12 mouse cellular contexts compared by ENCODE assay signal in genomic region chr1:156090042-156090441, GRCm38 (mm10). TPM values are rescaled to one million over a fixed set of nuclear protein-coding genes. Genes with fewer than 3 reads are reported as not detected.
DNase-seq lines count a peak whose midpoint lies in the region; ATAC-seq and TF ChIP-seq lines count a peak whose summit lies in the region.
"Had no signal": no experiment of that assay in that cellular context is flagged by ENCODE, and none has a peak within 500 bp of the region (broad histone marks: within the 10 kb centered on the region; RNA-seq: fewer than 3 reads in every experiment).

No protein-coding gene starts in this region.

- no peaks in the 10 kb centered on the region for H3K9me3 ChIP-seq in kidney, embryonic 14.5 days (ENCODE audit: control insufficient read depth, low read length)
- no peaks in the 10 kb centered on the region for H3K9me3 ChIP-seq in CH12.LX (replicated peaks; ENCODE audit: low read length)
- no peaks in the 10 kb centered on the region for H3K9me3 ChIP-seq in embryonic facial prominence, embryonic 14.5 days (ENCODE audit: control insufficient read depth, low read length)
- no peaks in the 10 kb centered on the region for H3K9me3 ChIP-seq in hindbrain, embryonic 16.5 days (ENCODE audit: control insufficient read depth, low read length)
- H3K9me3 ChIP-seq: kidney, embryonic 15.5 days had no signal

- DNase-seq in kidney, adult 8-10 months: no peak
- no peak for DNase-seq in CH12.LX (ENCODE audit: extremely low read depth)
- DNase-seq in embryonic facial prominence, embryonic 14.5 days (ENCODE audit: low spot score): peak; percentile 16
- no peak for DNase-seq in left cerebral cortex, postnatal 14 days (ENCODE audit: low spot score in 2 of 2)
- DNase-seq in right cerebral cortex, postnatal 14 days: no peak
- DNase-seq: adrenal gland, postnatal 10 days; lung, postnatal 10 days had no signal

- TF ChIP-seq CTCF in CH12.LX (conservative IDR thresholded peaks at IDR 0.05 in 1 of 2, IDR thresholded peaks at IDR 0.05 in 1 of 2; ENCODE audit: low read depth in 2 of 2, low read length in 2 of 2): no peak

- no peaks in the 10 kb centered on the region; the same call in 1 of the 2 replicates for H3K27me3 ChIP-seq in kidney, embryonic 14.5 days (ENCODE audit: control insufficient read depth, insufficient read depth, low read length)
- H3K27me3 ChIP-seq in CH12.LX (replicated peaks): no peaks in the 10 kb centered on the region
- H3K27me3 ChIP-seq in embryonic facial prominence, embryonic 14.5 days (replicated peaks; ENCODE audit: control insufficient read depth, insufficient read depth, low read length): no peaks in the 10 kb centered on the region
- H3K27me3 ChIP-seq in hindbrain, embryonic 16.5 days (replicated peaks; ENCODE audit: control insufficient read depth, insufficient read depth, low read length): no peaks in the 10 kb centered on the region

- dilution Hi-C loops in CH12.LX (cut with MboI; ENCODE audit: extremely low pct_ligation_motif_present, extremely low pct_unique_long_range_greater_than_20kb, low sequenced_read_pairs): no loop called here

- intact Hi-C loops in left cerebral cortex, postnatal 14 days (cut with DNase I): no loop called here

- no peak overlapping the region for H3K4me3 ChIP-seq in kidney, embryonic 14.5 days (ENCODE audit: low read length)
- no peak overlapping the region for H3K4me3 ChIP-seq in CH12.LX (replicated peaks in 1 of 3; ENCODE audit: low read depth in 2 of 3, low read length in 2 of 3, poor library complexity in 1 of 3)
- H3K4me3 ChIP-seq in embryonic facial prominence, embryonic 14.5 days (ENCODE audit: low read depth, low read length): no peak overlapping the region
- H3K4me3 ChIP-seq in hindbrain, embryonic 16.5 days (ENCODE audit: low read length): no peak overlapping the region
- H3K4me3 ChIP-seq: kidney, embryonic 15.5 days had no signal

- ATAC-seq in kidney, embryonic 14.5 days (ENCODE audit: low FRiP score, low TSS enrichment): peak; percentile 70; the same call in 1 of the 2 replicates
- peak; percentile 70 for ATAC-seq in embryonic facial prominence, embryonic 14.5 days (ENCODE audit: low read depth)
- ATAC-seq in hindbrain, embryonic 16.5 days: peak; percentile 63; the same call in 1 of the 2 replicates
- ATAC-seq in megakaryocyte-erythroid progenitor cell, adult 5-6 weeks (replicated peaks; ENCODE audit: low FRiP score, low TSS enrichment, poor library complexity, severe bottlenecking): no peak

- WGBS in kidney, embryonic 14.5 days: 36% methylated on average over 4 of the region's 4 CpGs
- WGBS in embryonic facial prominence, embryonic 14.5 days: 57% methylated on average over 4 of the region's 4 CpGs
- WGBS in hindbrain, embryonic 16.5 days: 27% methylated on average over 4 of the region's 4 CpGs

- in situ Hi-C loops in CH12.LX (cut with MboI; ENCODE audit: low pct_ligation_motif_present, low pct_unique_long_range_greater_than_20kb, low sequenced_read_pairs): no loop called here

- no peaks in the 10 kb centered on the region for H3K36me3 ChIP-seq in kidney, embryonic 14.5 days (ENCODE audit: control insufficient read depth, insufficient read depth, low read length)
- no peaks in the 10 kb centered on the region for H3K36me3 ChIP-seq in CH12.LX (replicated peaks in 1 of 2; ENCODE audit: control insufficient read depth in 1 of 2, insufficient read depth in 1 of 2, low read length in 1 of 2)
- no peaks in the 10 kb centered on the region for H3K36me3 ChIP-seq in embryonic facial prominence, embryonic 14.5 days (ENCODE audit: control insufficient read depth, insufficient read depth, low read length)
- H3K36me3 ChIP-seq in hindbrain, embryonic 16.5 days (ENCODE audit: control insufficient read depth, insufficient read depth, low read length): no peaks in the 10 kb centered on the region
- H3K36me3 ChIP-seq: kidney, embryonic 15.5 days had no signal

- no peak for TF ChIP-seq RAD21 in CH12.LX (IDR thresholded peaks at IDR 0.05; ENCODE audit: low read depth, low read length)

- H3K79me2 ChIP-seq in CH12.LX (replicated peaks; ENCODE audit: control insufficient read depth, extremely low read depth, insufficient read depth, poor library complexity, severe bottlenecking): no peaks in the 10 kb centered on the region

- no peak overlapping the region for H3K4me2 ChIP-seq in kidney, embryonic 14.5 days (replicated peaks; ENCODE audit: low read depth, low read length)
- peak overlapping the region; percentile 17; the same call in 1 of the 2 replicates for H3K4me2 ChIP-seq in CH12.LX (ENCODE audit: insufficient read depth, low read depth, poor library complexity, severe bottlenecking)
- H3K4me2 ChIP-seq in embryonic facial prominence, embryonic 14.5 days (ENCODE audit: low read depth, low read length): no peak overlapping the region
- no peak overlapping the region for H3K4me2 ChIP-seq in hindbrain, embryonic 16.5 days (ENCODE audit: low read length)
- H3K4me2 ChIP-seq: kidney, embryonic 15.5 days; liver, embryonic 11.5 days had no signal

- no peak for TF ChIP-seq POLR2A in CH12.LX (IDR thresholded peaks at IDR 0.05; ENCODE audit: low read depth, low read length)

- no peak overlapping the region for H3K27ac ChIP-seq in kidney, embryonic 14.5 days (ENCODE audit: low read depth, low read length)
- no peak overlapping the region for H3K27ac ChIP-seq in CH12.LX (ENCODE audit: insufficient read depth, low read depth)
- H3K27ac ChIP-seq in embryonic facial prominence, embryonic 14.5 days (replicated peaks; ENCODE audit: low read depth, low read length): no peak overlapping the region
- H3K27ac ChIP-seq in hindbrain, embryonic 16.5 days (ENCODE audit: low read depth, low read length): no peak overlapping the region
- H3K27ac ChIP-seq: kidney, embryonic 15.5 days had no signal

- H3K4me1 ChIP-seq in kidney, embryonic 14.5 days (ENCODE audit: control insufficient read depth, insufficient read depth, low read length): no peaks in the 10 kb centered on the region
- H3K4me1 ChIP-seq in CH12.LX (ENCODE audit: control insufficient read depth in 1 of 2, insufficient read depth in 2 of 2): peaks cover 0 to 8% of the 10 kb centered on the region in 2 experiments; a peak in 1 of 4 replicates
- H3K4me1 ChIP-seq in embryonic facial prominence, embryonic 14.5 days (ENCODE audit: control insufficient read depth, insufficient read depth, low read length): no peaks in the 10 kb centered on the region
- H3K4me1 ChIP-seq in hindbrain, embryonic 16.5 days (ENCODE audit: control insufficient read depth, insufficient read depth, low read depth, low read length): no peaks in the 10 kb centered on the region

- TF ChIP-seq EP300 in CH12.LX (IDR thresholded peaks at IDR 0.05; ENCODE audit: low read length): no peak

- no peak overlapping the region for H3K9ac ChIP-seq in kidney, embryonic 14.5 days (ENCODE audit: low read depth, low read length)
- no peak overlapping the region for H3K9ac ChIP-seq in CH12.LX (ENCODE audit: insufficient read depth, low read depth)
- no peak overlapping the region for H3K9ac ChIP-seq in embryonic facial prominence, embryonic 14.5 days (ENCODE audit: low read depth, low read length)
- no peak overlapping the region for H3K9ac ChIP-seq in hindbrain, embryonic 16.5 days (ENCODE audit: low read depth, low read length)
- H3K9ac ChIP-seq: kidney, embryonic 15.5 days had no signal

TF ChIP-seq in CH12.LX, 34 proteins besides CTCF, POLR2A, EP300 and RAD21:
- no peak for TF ChIP-seq USF2 (conservative IDR thresholded peaks at IDR 0.05; ENCODE audit: low read depth, low read length)
- no peak for TF ChIP-seq TCF12 (IDR thresholded peaks at IDR 0.05; ENCODE audit: low read depth, low read length)
- TF ChIP-seq TBP (conservative IDR thresholded peaks at IDR 0.05; ENCODE audit: low read depth, low read length): no peak
- no peak for TF ChIP-seq RCOR1 (conservative IDR thresholded peaks at IDR 0.05; ENCODE audit: low read depth, low read length)
- TF ChIP-seq SMC3 (IDR thresholded peaks at IDR 0.05; ENCODE audit: low read depth, low read length): no peak
- no peak for TF ChIP-seq BHLHE40 (IDR thresholded peaks at IDR 0.05; ENCODE audit: low read depth, low read length)
- no peak for TF ChIP-seq POLR2AphosphoS2 (IDR thresholded peaks at IDR 0.05; ENCODE audit: low read depth, low read length)
- no peak for TF ChIP-seq JUN (IDR thresholded peaks at IDR 0.05; ENCODE audit: insufficient read depth, low read depth, low read length)

RNA-seq across cellular contexts. Expression of gene Tor1aip1, which starts 53.8 kb away (rescaled TPM):
- 50.5 and 51.1 TPM in 2 replicates for polyA plus RNA-seq in kidney, embryonic 14.5 days (2014; fragmentation: Nextera tagmentation; extraction: Ambion mirVana)
- total RNA-seq in CH12.LX (2012; rRNA removed) (19.1 and 26.3 TPM in 2 replicates), CH12.LX (2014; rRNA removed) (37.9 and 44.1 TPM in 2 replicates)
- polyA plus RNA-seq in CH12.LX (2012; ENCODE audit: insufficient read length, low read depth): 39.3 and 39.8 TPM in 2 replicates
- 44.0 and 44.8 TPM in 2 replicates for polyA plus RNA-seq in embryonic facial prominence, embryonic 14.5 days (2014; fragmentation: Nextera tagmentation; extraction: Ambion mirVana)
- 17.9 and 18.1 TPM in 2 replicates for polyA plus RNA-seq in hindbrain, embryonic 16.5 days (2015; fragmentation: Nextera tagmentation; extraction: Ambion mirVana)
- total RNA-seq in left cerebral cortex, postnatal 14 days (2021): 10 to 100 TPM; 22.6 to 24.9 TPM
- total RNA-seq in megakaryocyte-erythroid progenitor cell, adult 5-6 weeks (2014; fragmentation: Nextera tagmentation): 45.5 and 53.1 TPM in 2 replicates
- total RNA-seq in megakaryocyte-erythroid progenitor cell, adult 5-6 weeks (2017): 22.6 and 26.2 TPM in 2 replicates

RNA-seq across cellular contexts. Expression of gene Tor1aip2, which starts 54.8 kb away (rescaled TPM):
- polyA plus RNA-seq in kidney, embryonic 14.5 days (2014; fragmentation: Nextera tagmentation; extraction: Ambion mirVana): 104 and 130 TPM in 2 replicates
- 28.7 and 34.5 TPM in 2 replicates for total RNA-seq in CH12.LX (2012; rRNA removed)
- total RNA-seq in CH12.LX (2014; rRNA removed): 66.3 and 69.5 TPM in 2 replicates
- 62.7 and 62.8 TPM in 2 replicates for polyA plus RNA-seq in CH12.LX (2012; ENCODE audit: insufficient read length, low read depth)
- 113 and 121 TPM in 2 replicates for polyA plus RNA-seq in embryonic facial prominence, embryonic 14.5 days (2014; fragmentation: Nextera tagmentation; extraction: Ambion mirVana)
- polyA plus RNA-seq in hindbrain, embryonic 16.5 days (2015; fragmentation: Nextera tagmentation; extraction: Ambion mirVana): 63.9 and 66.4 TPM in 2 replicates
- 10 to 100 TPM; 53.6 to 55.9 TPM for total RNA-seq in left cerebral cortex, postnatal 14 days (2021)
- 85.3 and 102 TPM in 2 replicates for total RNA-seq in megakaryocyte-erythroid progenitor cell, adult 5-6 weeks (2014; fragmentation: Nextera tagmentation)
- 69.9 and 77.6 TPM in 2 replicates for total RNA-seq in megakaryocyte-erythroid progenitor cell, adult 5-6 weeks (2017)
